Mouse (Mus musculus) limb, embryonic 11.5 days (tissue): ENCODE results near the gene Gm10985. TPM values are rescaled to one million over a fixed set of nuclear protein-coding genes. Genes with fewer than 3 reads are reported as not detected.

ENCODE experiments used
- ATAC-seq: fragments of 200-750 bp; cut with Nextera tagmentation; 2 replicates; pipeline ENCODE4 v1.8.0; 2017; ENCODE audit warnings: low read depth; ENCODE audit not compliant: insufficient number of reproducible peaks, low FRiP score, low TSS enrichment
- DNase-seq: peaks from one replicate; pipeline ENCODE4 v3.0.0-alpha.2; 2015; ENCODE audit warnings: low spot score
- H3K27ac ChIP-seq: fragments of 300-500 bp; sonication (generic); replicated peaks from 2 replicates; pipeline ENCODE4 v1.5.1; 2014; ENCODE audit warnings: low read depth, mild to moderate bottlenecking, low read length
- H3K27me3 ChIP-seq: fragments of 300-500 bp; sonication (generic); 2 replicates; pipeline ENCODE4 v1.6.1; 2014; ENCODE audit warnings: mild to moderate bottlenecking, low read length, mixed read lengths; ENCODE audit not compliant: control insufficient read depth, insufficient read depth
- H3K36me3 ChIP-seq: fragments of 300-500 bp; sonication (generic); 2 replicates; pipeline ENCODE4 v1.6.1; 2014; ENCODE audit warnings: mild to moderate bottlenecking, low read length, moderate library complexity, mixed read lengths; ENCODE audit not compliant: control insufficient read depth, insufficient read depth
- H3K4me1 ChIP-seq: fragments of 300-500 bp; sonication (generic); 2 replicates; pipeline ENCODE4 v1.6.1; 2014; ENCODE audit warnings: low read length, mixed read lengths; ENCODE audit not compliant: control insufficient read depth, insufficient read depth
- H3K4me2 ChIP-seq: fragments of 300-500 bp; sonication (generic); 2 replicates; pipeline ENCODE4 v1.6.1; 2014; ENCODE audit warnings: low read depth, mild to moderate bottlenecking, moderate library complexity; ENCODE audit not compliant: severe bottlenecking
- H3K4me3 ChIP-seq: fragments of 300-500 bp; sonication (generic); 2 replicates; pipeline ENCODE4 v1.5.1; 2014; ENCODE audit warnings: low read depth, low read length
- H3K9ac ChIP-seq: fragments of 300-500 bp; sonication (generic); 2 replicates; pipeline ENCODE4 v1.6.1; 2014; ENCODE audit warnings: mild to moderate bottlenecking, low read length
- H3K9me3 ChIP-seq: fragments of 300-500 bp; sonication (generic); 2 replicates; pipeline ENCODE4 v1.6.1; 2016; ENCODE audit warnings: low read length; ENCODE audit not compliant: control insufficient read depth
- WGBS: fragments of 180-500 bp; shearing (Covaris S2); extraction: QIAGEN DNeasy Blood & Tissue Kit; methylation state at CpG from one replicate; pipeline ENCODE4 v1.1.7; 2014; 5-methylcytosine and 5-hydroxymethylcytosine counted together
- polyA plus RNA-seq: library from polyadenylated mRNA; unstranded; fragments of >200 nt; fragmentation: Nextera tagmentation; extraction: Ambion mirVana; gene quantifications from 2 replicates; pipeline ENCODE4 v1.2.1, GENCODE M21; 2014

Gene Gm10985
- not detected in 2 replicates for polyA plus RNA-seq

DNA sequence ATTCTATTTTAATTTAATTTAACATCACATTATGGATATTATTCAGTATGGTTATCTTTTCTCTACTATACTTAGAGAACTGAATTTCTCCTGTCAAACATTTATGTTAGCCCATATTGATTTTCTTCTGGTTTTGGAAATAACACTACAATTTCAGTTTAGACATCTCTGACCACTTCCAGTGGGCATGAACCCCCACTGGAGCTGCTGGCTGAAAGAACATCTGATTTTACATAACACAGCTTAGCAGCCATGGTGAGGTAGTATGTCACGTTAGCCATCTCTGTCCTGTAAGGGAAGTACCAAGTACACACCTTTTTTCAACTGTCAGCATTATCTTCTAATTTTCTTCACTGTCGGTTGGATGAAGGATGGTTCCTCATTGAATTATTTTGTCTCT lies at the start of gene Gm10985:
Gene Gm10985 (plus strand): TSS at position 301 of the 400 bp plus-strand sequence.
- 79% methylated on average over 2 of the region's 2 CpGs for WGBS
- Histone ChIP-seq H3K4me2 (no peak within 1 kb of the TSS), H3K4me1 (no peaks in the 10 kb centered on the region), H3K9me3 (no peaks in the 10 kb centered on the region), H3K36me3 (no peaks in the 10 kb centered on the region), H3K27ac (no peak within 1 kb of the TSS), H3K4me3 (no peak within 1 kb of the TSS), H3K9ac (no peak within 1 kb of the TSS), H3K27me3 (no peaks in the 10 kb centered on the region)
- ATAC-seq (no peak), DNase-seq (no peak)

DNA sequence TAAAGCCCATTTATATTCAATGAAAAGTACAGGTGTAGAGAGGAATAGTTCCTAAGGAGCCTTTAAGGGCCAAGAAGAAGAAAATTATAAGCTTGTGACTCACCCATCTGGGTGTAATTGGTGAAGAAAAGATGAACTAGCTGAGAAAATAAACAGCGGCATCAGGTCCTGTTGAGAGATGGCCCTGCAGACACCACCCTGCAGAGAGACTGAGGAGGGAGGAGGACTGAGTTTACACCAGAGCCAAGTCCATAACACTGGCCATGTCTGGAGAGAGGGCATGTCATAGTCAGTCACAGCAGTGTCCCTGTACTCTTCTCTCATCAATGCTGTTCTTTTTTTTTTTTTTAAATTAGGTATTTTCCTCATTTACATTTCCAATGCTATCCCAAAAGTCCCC lies 48.0 kb upstream of the Gm10985 start:
- no peak overlapping the region for H3K9ac ChIP-seq
- ATAC-seq, result no peak
- H3K36me3 ChIP-seq, result no peaks in the 10 kb centered on the region
- no peak overlapping the region for H3K4me3 ChIP-seq
- 91% methylated on average over 1 of the region's 1 CpGs for WGBS
- no peak overlapping the region for H3K27ac ChIP-seq
- no peaks in the 10 kb centered on the region for H3K27me3 ChIP-seq
- no peak for DNase-seq
- H3K9me3 ChIP-seq, result no peaks in the 10 kb centered on the region
- H3K4me1 ChIP-seq, result no peaks in the 10 kb centered on the region
- no peak overlapping the region for H3K4me2 ChIP-seq

DNA sequence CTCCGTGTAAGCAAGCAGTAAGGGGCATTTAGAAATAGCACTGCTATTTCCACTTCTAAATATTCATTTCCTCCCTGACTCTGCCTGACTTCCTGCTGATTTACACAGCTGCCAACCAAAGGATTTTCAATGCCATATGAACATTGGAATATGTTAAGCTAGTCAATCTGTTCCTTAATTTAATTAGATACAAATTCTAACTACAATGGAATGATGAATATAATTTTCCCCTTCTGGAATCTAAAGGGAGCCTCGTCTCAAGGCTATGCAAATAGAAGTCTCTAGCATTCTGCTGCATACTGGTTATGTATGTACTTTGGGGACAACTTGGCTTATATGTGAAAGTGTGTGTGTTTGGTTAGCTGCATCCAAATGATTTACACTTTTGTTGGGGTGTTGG lies 45.2 kb upstream of the Gm10985 start:
- Histone ChIP-seq H3K4me3 (no peak overlapping the region), H3K36me3 (no peaks in the 10 kb centered on the region), H3K4me2 (no peak overlapping the region), H3K9me3 (no peaks in the 10 kb centered on the region), H3K27ac (no peak overlapping the region), H3K9ac (no peak overlapping the region), H3K4me1 (no peaks in the 10 kb centered on the region), H3K27me3 (no peaks in the 10 kb centered on the region)
- DNase-seq (no peak), ATAC-seq (no peak)
- 73% methylated on average over 2 of the region's 2 CpGs for WGBS

DNA sequence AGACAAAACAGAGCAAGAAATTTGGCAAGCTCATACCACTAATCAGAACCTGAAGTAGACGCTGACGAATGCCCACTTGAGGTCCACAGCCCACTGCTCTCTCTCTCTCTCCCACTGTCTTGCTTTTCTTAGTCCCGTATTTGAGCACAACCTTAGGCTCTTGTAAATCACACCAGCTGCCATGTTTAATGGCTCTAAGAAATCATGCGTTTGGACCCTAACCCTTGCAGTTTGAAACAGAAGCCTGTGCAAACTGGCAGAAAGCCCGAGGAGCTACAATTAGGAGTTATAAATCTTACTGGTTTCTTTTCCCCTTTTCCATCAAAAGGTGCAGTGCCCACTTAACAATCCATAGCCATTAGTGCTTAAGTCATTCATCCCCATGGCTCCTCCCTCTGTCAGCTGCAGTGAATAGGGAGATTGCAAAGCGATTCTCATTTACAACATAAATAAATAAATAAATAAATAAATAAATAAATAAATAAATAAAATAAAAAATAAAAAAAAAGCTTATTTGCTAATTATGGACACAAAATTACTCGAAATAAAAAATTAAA lies 31.4 kb upstream of the Gm10985 start:
- H3K4me2 ChIP-seq, result no peak overlapping the region
- no peaks in the 10 kb centered on the region for H3K4me1 ChIP-seq
- peak; percentile 57; the same call in 1 of the 2 replicates for ATAC-seq
- no peak overlapping the region for H3K4me3 ChIP-seq
- 28% methylated on average over 7 of the region's 7 CpGs for WGBS
- no peaks in the 10 kb centered on the region for H3K27me3 ChIP-seq
- H3K9me3 ChIP-seq, result no peaks in the 10 kb centered on the region
- no peak overlapping the region for H3K9ac ChIP-seq
- H3K27ac ChIP-seq, result no peak overlapping the region
- peak; percentile 48 for DNase-seq
- no peaks in the 10 kb centered on the region for H3K36me3 ChIP-seq

DNA sequence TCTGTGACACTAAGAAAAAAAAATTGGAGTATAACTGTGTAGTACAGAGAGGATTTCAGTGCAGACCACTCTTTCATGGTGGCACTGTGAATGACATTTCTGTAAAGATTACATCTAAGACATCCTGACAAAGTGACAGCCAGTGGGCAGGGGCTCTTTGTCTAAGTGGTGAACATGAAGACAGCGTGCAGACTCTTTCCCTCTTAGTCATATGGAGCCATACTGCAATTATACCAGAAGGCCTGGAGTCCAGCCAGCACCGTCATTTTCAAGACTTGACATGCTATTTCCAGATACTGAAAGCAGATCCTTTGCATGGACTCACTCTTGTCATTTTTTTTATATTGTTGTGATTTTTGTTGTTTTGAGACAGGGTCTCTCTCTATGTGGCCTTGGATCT lies 10.6 kb upstream of the Gm10985 start:
- H3K9ac ChIP-seq, result no peak overlapping the region
- H3K4me1 ChIP-seq, result no peaks in the 10 kb centered on the region
- H3K4me3 ChIP-seq, result no peak overlapping the region
- no peak overlapping the region for H3K4me2 ChIP-seq
- H3K27me3 ChIP-seq, result no peaks in the 10 kb centered on the region
- no peaks in the 10 kb centered on the region for H3K9me3 ChIP-seq
- WGBS, result 91% methylated on average over 2 of the region's 2 CpGs
- no peak overlapping the region for H3K27ac ChIP-seq
- ATAC-seq, result no peak
- H3K36me3 ChIP-seq, result no peaks in the 10 kb centered on the region
- DNase-seq, result no peak

DNA sequence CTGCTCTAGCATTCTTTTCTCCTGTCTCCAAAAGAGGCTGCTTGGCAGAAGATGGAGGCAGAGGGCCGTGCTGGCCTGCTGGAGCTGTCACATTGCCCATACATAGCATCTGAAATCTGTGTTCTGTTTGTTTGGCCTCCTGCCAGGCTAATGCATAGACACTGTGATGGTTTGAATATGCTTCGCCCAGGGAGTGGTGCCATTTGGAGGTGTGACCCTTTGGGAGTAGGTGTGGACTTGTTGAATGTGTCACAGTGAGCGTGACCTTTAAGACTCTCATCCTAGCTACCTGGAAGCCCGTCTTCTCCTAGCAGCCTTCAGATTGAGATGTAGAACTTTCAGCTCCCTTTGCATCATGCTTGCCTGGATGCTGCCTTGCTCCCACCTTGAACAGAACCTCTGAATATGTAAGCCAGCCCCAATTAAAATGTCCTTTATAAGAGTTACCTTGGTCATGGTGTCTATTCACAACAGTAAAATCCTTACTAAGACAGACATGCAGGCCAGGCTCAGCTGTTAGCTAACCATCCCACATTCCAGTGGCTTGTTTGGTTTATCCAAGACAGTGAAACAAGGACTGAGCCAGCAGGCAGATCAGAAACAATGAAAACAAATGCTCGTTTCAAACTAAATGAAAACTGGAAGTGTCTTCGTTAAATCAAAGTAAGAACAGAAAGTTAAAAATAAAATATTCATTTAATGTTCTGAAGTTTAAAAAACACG lies 1.5 kb downstream of the Gm10985 start:
- no peak overlapping the region for H3K27ac ChIP-seq
- H3K4me3 ChIP-seq, result no peak overlapping the region
- no peaks in the 10 kb centered on the region for H3K4me1 ChIP-seq
- no peak overlapping the region for H3K4me2 ChIP-seq
- H3K9me3 ChIP-seq, result no peaks in the 10 kb centered on the region
- no peaks in the 10 kb centered on the region for H3K27me3 ChIP-seq
- ATAC-seq (no peak), DNase-seq (no peak)
- whole genome bisulfite sequencing, result 79% methylated on average over 7 of the region's 7 CpGs
- H3K36me3 ChIP-seq, result no peaks in the 10 kb centered on the region
- no peak overlapping the region for H3K9ac ChIP-seq

DNA sequence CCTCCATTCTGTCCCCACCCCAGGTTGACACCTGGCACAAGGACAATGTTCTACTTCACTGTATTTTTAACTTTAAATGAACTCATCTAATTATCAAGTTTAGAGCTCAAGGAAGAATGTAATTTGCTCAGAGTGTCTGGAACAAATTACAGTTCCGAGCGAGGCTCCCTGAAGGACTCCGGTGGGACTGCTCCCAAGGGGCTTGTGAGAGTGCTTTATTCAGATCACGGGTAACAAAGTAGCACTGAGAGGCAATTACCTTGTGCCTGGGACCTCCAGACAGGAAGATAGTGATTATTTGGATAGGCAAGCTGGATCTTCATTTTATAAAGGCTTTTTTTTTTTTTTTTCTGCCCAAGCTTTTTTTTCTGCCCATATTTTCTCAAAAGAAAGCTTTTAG lies 2.8 kb downstream of the Gm10985 start:
- WGBS, result 14% methylated on average over 4 of the region's 4 CpGs
- ATAC-seq, result no peak
- H3K4me2 ChIP-seq, result no peak overlapping the region

DNA sequence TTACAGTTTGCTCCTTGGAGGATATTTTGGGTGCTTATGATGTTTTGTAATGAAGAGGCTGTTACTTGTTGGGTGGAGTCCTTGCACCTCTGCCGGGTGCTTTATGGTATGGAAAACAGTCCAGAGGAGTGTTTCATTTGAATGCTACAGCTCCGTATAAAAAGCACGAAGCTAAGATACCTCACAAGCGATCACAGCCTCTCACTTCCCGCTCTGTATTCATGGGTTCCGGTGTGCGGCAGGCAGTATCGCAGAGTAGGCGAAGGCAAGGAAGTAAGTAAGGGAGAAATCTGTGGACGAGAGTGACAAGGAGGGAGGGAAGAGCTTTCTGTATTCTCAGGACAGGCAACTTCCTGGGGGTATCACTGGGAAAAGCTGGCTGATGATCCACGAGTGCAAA lies 3.4 kb downstream of the Gm10985 start:
- H3K4me3 ChIP-seq, result no peak overlapping the region
- H3K27me3 ChIP-seq, result no peaks in the 10 kb centered on the region
- ATAC-seq, result no peak
- no peak overlapping the region for H3K27ac ChIP-seq
- no peak overlapping the region for H3K9ac ChIP-seq
- DNase-seq, result no peak
- WGBS, result 81% methylated on average over 11 of the region's 11 CpGs
- H3K9me3 ChIP-seq, result no peaks in the 10 kb centered on the region
- no peaks in the 10 kb centered on the region for H3K36me3 ChIP-seq
- no peaks in the 10 kb centered on the region for H3K4me1 ChIP-seq
- H3K4me2 ChIP-seq, result no peak overlapping the region

More for the DNA sequence above, 2.8 kb downstream of the Gm10985 start:
- Histone ChIP-seq H3K36me3 (no peaks in the 10 kb centered on the region), H3K9ac (no peak overlapping the region), H3K27ac (no peak overlapping the region), H3K4me3 (no peak overlapping the region), H3K4me1 (no peaks in the 10 kb centered on the region), H3K27me3 (no peaks in the 10 kb centered on the region), H3K9me3 (no peaks in the 10 kb centered on the region)
- DNase-seq, result peak; percentile 23
